Mouse (Mus musculus): ENCODE data around the gene Krt12.

DNA sequence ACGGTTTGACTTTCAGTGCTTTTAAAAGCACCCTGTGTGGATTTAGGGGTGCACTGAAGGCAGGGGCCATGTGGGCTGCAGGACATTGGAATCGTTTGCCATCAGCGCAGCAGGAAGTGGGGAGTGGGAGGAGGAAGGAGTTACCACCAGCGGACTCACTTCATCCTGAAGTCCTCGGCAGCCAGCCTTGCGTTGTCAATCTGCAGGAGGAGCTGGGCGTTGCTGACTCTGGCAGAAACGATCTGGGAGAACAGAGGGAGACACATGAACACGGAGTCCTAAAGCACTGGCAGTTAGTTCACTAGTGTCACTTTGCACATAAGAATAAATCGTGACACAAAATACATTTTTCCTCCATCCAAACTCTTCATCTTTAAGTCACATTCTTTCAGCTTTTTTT, 1.5 kb downstream of the Krt12 start:
- TF ChIP-seq POLR2A (IDR thresholded peaks at IDR 0.05; ENCODE audit: low read depth, low read length), result no peak
- no peak for TF ChIP-seq CTCF (conservative IDR thresholded peaks at IDR 0.05; ENCODE audit: insufficient read depth, insufficient read length, low read depth, low read length)

Data from kidney, adult 2 months (tissue).